Mouse (Mus musculus) spleen, postnatal 4 days (tissue): ENCODE results near the gene Tead4.

Experiments used
- DNase-seq, 2 experiments: peaks; one replicate each; pipeline ENCODE4 v3.0.0; 2022; ENCODE audit warnings: low spot score in 2 of 2

Tead4 gene

DNA sequence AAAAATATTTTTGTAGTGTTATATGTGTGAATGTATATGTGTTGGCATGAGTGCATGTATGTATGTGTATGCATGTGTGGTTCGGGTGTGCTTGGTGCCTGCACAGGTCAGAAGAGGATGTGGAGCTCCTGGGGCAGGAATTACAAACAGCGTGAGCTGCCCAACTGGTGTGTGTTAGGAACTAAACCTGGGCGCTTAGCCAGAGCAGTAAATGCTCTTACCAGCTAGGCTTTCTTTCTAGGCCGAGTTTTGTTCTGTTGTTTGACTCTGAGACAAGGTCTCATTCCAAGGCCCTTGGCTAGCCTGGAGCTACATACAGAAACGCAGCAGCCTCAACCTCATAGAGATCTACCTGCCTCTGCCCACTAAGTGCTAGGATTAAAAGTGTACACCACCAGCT, 9.3 kb downstream of the Tead4 start:
- DNase-seq: no peak

DNA sequence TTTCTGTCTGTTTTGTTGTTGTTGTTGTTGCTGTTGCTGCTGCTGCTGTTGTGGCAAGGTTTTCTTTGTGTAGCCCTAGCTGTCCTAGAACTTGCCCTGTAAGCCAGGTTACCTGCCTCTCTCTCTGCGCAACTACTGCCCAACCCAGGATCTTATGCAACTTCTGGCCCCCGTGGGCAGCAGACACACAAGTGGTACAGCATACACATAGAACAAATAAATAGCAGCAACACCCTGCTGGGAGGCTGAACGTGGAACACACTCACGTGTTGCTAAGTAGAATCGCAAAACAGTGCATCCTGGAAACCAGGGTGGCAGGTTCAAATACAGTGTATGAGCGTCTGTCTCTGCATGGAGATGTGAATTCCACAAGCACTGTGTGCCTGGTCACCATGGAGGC, 11.9 kb downstream of the Tead4 start:
- no peak for DNase-seq

DNA sequence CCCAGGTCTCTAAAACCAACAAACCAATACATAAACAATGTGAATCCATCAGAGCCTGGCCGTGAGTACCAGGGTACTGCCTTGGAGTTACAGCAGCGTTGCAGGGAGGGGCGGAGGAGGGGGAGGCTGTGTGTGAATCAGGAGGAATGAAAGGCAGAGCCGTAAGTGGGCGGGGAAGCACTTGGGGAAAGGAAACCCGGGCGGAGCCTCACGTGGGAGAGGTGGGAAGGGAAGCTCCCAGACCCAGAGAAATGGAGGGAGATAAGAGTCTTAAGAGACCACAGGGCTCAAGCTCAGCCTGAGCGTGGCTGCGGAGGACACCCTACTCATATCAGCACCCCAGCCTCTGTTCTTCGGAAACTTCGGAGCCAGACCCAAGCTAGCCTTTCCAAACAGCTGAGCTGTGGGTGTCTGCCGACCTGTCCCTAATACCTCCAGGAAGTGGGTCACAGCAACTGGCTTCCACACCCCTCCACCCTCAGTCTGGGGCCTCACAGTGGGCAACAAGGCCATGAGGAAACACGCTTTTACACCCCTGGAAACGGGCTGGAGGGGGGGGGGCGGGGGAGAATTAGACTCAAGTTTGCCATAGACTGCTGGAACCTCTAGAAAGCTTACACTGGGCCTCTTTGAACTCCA, 14.7 kb downstream of the Tead4 start:
- peak in 1 of 2 experiments; percentile 17 for DNase-seq

DNA sequence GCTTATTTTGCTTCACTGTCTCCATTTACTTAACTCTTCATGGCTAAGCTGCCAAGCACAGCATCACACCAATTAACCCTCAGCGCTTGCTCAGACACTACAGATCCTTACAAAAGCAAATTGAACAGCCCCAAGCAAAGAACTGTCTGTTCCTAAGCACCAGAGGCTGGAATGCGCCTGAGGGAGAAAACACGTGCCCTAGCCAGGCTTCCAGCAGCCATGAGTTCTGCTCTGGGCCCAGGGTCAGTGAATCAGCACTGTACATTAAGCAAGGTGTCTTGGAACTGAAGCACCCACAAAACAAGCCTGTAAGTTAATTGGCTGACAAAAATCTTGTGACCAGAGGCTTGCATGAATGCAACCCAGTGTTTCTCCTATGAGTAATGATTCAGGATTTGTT, 18.5 kb downstream of the Tead4 start:
- DNase-seq: no peak

DNA sequence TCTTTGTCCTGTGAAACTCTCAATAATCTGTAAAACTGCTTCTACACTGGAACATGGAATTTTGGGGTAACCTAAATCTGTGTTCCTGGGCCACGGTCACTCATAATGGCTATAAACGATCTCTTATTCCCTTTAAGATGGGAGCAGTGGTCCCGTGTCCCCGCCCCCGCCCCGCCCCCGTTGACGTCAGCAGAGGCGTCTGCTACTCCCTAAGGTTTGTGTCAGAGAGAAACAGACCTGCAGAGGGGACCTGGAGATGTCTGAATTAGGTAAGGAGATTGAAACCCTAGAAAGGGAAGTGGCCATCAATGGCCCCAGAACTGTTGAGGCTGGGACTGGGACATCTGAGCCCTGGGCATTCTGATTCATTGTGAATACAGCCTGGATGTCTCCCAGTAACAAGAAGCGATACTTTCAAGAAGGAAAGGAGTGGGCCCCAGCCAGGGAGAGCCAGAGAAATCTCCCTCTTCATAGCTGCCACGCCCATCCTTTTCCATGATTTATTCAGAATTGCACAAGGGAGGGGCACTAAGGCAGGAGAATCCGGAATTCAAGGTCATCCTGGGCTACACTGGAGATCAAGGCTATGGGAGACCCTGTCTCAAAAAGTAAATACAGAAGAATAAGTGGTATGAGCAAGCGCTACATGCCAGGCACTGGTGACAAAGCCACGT, 20.0 kb downstream of the Tead4 start:
- DNase-seq: no peak

DNA sequence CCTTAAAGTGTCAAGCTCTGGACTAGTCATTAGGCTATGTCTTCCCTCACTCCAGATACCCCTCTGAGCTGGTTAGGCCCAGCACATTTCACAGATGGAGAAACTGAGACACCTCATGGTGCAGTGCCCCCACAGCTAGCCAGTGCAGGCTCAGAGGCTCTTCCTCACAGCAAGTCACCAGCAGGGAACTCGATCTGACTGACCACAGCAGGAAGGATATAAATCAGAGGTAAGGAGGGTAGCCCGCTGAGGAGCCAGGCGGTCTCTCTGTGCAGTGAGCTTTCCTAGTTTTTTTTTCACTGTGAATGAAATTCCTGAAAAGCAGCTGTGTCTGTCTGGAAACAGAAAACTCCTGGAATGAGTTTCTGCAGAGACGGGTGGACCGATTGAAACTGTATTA, 21.0 kb downstream of the Tead4 start:
- no peak for DNase-seq

DNA sequence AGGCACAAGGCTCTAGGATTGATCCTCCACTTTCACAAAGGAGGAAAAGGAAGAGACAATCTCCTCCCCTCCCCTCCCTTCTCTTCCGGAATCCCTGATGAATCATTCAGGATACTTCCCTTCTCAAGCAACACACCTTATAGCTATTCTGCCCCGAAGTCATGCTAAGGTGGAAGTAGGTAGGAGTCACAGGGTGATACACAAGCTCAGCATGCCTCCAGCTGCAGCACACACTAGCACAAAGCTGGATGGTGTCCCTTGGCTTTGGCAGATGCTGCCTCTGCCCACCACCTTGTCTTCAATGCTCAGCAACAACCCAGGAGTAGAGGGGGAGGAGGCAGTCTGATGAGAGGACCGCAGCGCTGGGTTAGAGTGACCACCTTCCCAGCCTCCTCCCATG, 21.5 kb downstream of the Tead4 start:
- DNase-seq: no peak

DNA sequence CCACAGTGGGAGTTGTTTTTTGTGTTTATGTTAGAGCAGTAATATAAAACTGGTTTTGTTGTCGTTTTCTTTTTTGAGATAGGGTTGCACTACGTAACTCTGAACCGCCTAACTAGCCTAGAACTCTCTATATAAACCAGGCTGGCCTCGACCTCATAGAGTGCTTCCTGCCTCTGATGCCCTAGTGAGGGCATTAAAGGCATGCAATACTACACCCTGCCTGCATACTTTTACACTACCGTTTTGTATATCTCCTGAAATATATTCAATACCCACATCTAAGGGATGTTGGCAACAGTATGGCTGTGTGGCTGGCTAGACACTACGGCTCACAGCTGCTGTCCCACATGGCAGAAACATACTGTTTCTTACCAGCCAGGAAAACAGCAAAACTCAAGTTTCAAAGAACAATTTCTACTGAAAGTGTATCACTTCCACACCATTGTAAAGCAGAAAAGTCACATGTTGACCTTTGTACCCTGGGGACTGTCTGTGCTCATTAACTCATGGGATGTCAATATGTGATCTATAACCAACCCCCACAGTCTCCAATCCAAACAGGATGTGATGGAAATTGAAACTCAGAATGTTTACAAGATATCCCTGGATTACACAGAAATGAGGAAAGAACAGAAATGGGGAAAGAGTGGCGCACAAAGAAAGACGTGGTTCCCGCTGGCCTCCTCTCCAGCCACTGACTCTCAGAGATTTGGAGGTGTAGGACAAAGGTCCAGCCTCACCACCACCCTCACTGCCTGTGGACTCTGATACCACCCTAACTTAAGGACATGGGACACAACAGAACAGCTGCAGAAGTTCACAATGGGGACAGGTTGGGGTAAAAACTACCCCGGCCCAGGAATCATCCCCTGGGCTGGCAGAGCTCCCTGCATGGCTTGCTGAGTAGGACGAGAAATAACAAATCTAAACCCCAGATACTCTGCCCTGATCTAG, 23.2 kb downstream of the Tead4 start:
- no peak for DNase-seq

DNA sequence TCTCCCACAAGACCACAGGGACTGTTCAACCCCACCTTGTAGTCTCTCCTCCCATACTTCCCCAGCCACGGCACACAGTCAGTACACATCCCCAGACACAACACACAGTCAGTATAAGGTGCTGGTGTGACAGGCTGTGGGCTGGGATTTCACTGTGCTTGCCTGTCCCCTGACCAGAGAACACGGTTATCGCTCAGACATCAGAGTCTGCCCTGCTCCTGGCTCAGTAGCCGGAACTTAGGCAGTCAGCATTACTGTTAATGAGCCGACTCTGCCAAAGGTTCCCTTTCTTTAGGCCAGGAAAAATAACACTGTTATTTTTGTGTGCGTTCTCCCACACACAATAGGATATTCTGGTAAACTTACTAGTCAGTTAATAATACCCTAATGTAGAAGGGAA, 24.3 kb downstream of the Tead4 start:
- no peak for DNase-seq

DNA sequence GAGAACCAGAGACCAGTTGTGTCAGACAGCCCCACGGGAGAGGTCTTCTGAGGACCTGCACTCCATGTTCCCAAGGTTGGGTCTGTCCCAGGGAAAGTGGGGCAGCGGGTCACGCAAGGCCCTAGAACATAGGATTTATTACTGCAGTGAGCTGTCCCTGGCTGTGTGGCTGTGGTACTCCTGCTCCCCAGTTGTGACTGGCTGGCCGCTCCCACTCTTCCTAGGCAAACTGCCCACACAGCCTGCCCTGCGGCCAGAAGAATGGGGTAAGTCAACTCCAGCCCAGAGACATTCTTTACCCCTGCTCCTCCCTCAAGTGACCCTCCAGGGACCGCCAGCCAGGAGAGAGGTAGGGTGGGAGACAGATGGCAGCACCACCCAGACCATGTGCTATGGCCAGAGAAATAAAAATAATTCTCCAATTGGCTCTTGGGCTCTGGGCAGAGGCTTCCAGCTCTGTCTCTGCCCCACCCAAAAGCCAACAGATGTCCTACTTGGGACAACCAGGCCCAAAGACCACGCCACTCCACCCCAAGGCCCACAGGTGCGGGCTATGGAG, 25.0 kb downstream of the Tead4 start:
- no peak for DNase-seq

DNA sequence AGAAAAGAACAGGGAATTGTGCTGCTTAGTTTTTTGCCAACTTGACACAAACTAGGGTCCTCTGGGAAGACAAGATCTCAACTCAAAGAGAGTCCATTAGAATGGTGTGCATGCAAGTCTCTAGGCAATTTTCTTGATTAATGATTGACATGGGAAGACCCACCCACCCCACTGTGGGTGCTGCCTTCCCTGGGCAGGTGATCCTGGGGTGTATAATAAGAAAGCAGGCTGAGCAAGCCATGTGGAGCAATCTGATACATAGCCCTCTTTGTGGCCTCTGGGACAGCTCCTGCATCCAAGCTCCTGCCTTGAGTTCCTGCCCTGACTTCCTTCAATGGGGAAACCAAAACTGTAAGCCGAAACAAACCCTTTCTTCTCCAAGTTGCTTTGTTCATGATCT, 27.1 kb downstream of the Tead4 start:
- DNase-seq: no peak

DNA sequence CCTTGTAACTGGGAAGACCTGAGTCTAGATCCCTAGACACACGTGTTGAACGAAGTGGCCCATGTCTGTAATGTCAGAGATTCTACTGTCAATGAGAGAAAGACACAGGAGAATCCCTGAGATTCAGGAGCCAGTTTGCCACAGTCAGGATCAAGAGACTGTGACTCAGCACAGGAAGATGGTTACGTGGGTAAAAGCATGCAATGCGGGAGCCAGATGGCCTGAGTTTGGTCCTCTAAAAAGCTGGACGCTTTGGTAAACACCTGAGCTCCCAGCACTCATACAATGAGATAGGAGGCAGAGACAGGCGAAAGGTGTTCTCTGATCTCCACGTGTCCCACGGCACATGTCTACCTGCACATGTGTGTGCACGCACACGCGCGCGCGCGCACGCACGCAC, 27.9 kb downstream of the Tead4 start:
- DNase-seq: no peak

DNA sequence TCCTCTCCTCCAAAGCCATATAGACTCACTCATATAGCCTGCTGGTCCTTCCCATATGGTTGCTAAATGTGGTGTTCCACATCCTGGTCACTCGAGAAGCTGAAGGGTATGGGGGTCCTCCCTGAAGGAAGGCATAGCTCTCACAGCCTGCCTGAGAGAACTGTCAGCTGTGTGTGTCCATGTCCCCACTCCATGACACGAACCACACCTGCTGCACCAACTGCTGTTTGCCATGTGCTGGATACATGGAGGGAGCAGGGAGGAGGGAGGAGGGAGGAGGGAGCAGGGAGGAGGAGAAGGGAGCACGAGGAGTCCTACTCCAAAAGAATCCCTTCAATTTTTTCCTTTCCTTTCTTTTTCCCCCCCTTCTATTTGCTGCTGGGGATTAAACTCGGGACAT, 30.8 kb downstream of the Tead4 start:
- DNase-seq: no peak

DNA sequence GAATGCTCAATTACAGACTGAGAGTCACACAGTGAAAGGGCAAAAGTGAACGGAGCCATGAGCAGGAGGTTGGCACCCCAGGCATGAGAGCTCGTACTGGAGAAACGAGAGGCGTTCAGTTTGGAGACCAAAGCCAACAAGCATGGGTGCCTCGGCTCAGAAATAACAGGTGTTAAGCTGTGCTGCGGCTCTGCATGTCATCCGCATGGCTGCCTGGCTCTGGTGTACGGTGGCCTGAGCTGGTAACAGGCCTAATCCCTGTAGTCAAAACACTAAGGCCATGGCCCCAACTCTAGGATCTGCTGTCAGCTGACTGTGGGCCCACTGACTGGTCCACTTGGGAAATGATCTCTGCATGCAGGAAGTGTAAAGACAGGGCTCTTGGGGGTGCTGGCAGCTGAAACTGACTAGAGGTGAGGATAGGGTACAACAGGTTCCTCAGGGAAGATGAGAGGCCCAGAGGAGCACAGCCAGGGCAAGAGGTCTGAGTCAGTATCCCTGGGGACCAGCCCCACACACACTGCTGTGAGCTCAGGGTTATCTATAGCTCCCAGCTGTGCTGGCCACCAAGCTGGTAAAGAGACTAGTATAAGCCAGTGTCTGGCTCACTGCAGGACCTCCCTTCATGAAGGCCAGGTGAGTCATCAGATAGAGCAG, 35.6 kb downstream of the Tead4 start:
- no peak for DNase-seq

DNA sequence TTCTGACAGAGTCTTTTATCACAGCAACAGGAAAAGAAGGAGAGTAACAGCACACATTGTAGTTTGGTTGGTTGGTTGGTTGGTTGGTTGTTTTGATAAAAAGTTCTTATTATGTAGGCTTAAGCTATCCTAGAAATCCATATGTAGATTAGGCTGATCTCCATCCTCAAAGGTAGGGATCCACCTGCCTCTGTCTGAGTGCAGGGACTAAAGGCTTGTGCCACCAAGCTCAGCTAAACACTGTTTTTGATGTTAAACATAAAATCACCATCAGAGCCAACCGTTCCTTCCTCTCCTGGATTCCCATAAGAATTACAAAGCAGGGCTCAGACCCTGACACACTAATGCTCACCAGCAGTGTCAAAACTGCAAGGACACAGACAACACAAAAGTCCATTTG, 39.1 kb downstream of the Tead4 start:
- DNase-seq: no peak

DNA sequence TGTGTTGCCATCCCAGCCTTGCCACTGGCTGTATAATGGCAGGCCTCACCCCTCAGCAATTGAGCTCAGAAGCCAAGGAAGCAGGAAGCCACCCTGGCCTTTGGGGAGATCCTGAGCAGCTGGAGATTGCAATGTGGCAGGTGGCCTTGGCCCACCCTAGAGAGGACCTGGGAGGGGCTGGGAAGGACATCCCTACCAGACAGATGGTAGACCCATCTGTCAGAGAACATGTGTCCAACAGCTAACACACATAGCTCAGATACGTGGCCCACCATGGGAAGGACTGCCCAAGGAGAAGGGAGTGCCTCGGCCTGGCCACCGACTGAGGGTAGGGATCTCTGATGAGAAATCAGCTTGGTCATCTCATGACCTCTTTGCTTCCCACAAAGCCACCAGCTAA, 41.4 kb downstream of the Tead4 start:
- DNase-seq: no peak

DNA sequence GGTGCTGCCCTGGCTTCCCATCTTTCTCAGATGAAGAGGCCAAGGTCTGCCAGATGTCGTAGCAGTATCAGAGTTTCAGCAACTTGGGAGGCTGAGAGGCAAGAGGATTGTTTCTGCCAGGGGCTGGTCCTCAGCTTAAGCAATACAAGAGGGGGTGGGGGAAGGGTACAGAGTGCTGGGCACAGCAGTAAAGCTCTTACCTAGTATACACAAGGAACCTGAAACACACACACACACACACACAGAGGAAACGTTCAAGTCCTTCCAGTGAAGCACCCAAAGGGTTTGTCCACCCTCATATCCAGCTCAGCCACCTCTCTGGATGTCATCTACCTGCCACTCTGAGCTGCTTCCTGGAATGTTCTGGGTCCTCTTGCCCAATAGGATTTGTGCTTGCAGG, 44.7 kb downstream of the Tead4 start:
- no peak for DNase-seq

DNA sequence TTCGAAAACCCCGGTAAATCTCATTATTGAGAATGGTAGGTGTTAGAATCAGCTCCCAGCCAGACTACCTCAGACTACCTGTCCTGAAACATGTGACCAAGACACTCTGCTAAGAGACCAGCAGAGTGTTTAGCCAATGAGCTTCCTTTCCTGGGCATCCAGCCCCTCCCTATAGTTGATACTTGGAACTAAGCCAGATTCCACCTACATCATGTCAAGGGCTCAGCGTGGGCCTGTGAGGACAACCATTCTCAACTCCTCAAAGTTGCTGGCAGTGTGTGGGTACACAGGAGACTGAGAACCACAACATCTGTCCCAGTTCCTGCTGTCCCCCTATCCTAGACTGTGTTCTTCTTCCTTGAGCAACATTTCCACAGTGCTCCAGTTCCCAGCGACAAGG, 45.3 kb downstream of the Tead4 start:
- DNase-seq: no peak

DNA sequence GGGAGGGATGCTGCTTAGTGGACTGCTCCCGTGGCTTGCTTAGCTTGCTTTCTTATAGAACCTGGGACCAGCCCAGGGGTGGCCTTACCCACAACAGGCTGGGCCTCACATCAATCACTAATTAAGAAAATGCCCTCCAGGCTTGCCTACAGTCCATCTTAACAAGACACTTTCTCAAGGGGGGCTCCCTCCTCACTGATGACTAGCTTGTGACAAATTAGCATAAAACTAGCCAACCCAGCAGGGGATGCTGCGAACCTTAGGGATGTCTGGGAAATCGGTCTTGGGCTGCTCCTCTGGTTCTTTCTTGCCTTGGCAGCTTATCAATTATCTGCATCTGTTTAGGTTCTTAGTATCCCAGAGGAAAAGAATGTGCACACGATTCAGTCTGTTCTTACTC, 46.1 kb downstream of the Tead4 start:
- no peak for DNase-seq

DNA sequence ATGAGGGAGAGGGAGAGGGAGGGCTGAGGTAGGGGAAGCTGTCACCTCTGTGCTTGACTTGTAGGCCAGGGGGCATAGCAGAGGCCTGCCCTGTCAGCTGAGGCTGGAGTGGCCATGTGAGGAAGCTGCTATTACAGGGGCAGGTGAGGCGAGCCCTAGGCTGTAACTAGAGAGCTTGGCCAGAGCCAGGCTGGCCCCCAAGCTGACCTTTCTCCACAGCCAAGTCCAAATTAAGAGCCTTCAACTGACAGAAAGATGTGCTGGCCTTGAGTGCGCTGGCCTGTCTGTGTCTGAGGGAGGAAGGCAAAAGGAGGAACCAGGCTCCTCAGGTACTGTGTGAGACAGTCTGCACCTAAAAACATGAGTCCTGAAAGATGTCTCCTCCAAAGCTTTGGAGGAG, 47.5 kb downstream of the Tead4 start:
- no peak for DNase-seq

DNA sequence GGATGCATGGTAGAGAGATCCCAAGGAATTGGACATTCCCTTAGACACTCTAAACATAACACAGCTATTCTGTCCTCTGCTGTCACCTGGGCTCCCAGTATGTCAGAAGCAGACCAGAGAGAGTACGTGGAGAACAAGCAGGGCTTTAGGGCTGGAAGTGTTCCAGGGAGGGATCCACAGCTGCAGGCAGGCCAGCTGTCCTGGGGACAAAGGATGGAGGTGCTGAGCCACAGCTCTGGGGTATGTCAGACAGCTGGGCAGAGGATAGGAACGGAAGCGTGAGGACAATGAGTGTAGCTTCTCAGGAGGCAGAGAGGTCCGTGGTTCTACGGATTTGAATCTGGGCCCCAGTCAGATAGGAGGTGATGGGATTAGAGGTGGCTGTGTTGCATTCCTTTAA, 50.0 kb downstream of the Tead4 start:
- no peak for DNase-seq
